8 mouse cellular contexts compared by ENCODE assay signal in the genomic region with DNA sequence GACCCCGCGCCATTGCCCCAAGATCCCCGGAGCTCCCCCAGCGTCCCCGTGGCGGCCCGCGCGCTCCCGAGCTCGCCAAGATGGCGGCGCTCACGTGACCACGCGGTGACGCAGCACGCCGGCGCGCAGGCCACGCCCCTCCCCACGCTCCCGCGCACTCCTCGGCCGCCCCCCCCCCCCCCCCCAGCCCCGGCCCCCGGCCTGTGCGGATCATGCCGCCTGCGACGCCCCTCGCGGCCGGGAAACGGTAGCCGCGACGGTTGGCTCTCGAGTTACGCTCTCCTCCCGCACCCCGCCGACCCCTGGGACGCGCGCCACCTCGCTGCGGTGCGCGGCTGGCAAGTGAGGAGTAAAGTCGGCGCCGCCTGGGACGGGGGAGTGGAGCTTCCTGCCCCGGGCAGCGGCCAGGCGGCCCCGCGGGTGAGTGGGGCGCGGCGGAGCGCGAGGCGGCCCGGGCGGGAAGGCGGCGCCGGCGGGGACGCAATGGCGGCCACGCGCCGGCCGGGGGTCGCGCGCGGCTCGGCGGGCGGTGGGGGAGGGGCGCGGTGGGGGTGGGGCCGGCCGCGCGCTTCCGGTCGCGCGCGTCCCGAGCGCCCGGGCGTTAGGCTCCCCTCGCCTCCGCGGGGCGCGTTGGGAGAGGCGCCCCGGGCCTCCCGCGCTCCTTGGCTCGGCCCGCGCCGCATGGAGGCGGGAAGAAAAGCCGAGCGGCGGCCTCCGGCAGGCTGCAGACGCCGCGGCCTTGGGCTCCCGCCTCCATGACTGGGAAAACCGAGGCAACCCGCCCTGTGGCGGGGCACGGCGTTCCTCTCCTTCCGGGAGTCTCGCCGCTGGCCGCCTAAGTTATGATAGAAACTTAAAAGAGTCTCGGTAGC. TPM values are rescaled to one million over a fixed set of nuclear protein-coding genes. Genes with fewer than 3 reads are reported as not detected.
A peak's percentile ranks its signal among the peaks of the same experiment; 100 is the strongest.
DNase-seq lines count a peak whose midpoint lies in the region; ATAC-seq lines count a peak whose summit lies in the region.

TSS of gene Atf1 (plus strand) at position 157 of the 872 bp plus-strand sequence.

- peak within 1 kb of the TSS; percentile 95 for H3K4me3 ChIP-seq in erythroblast, embryonic 14.5 days (replicated peaks)
- peak within 1 kb of the TSS; percentile 87 for H3K4me3 ChIP-seq in heart, embryonic 12.5 days
- H3K4me3 ChIP-seq in kidney, embryonic 16.5 days (ENCODE audit: low read length) = peak within 1 kb of the TSS; percentile 90
- H3K4me3 ChIP-seq in liver, embryonic 13.5 days (replicated peaks) = peak within 1 kb of the TSS; percentile 87
- H3K4me3 ChIP-seq in stomach, embryonic 14.5 days (ENCODE audit: low read depth, low read length) = peak within 1 kb of the TSS; percentile 79

- peaks cover 48% of the 10 kb centered on the region for H3K36me3 ChIP-seq in erythroblast, embryonic 14.5 days (ENCODE audit: control insufficient read depth)
- peaks cover 20% of the 10 kb centered on the region; the same call in 1 of the 2 replicates for H3K36me3 ChIP-seq in heart, embryonic 12.5 days
- H3K36me3 ChIP-seq in kidney, embryonic 16.5 days (ENCODE audit: insufficient read depth, low read length) = no peaks in the 10 kb centered on the region; the same call in 1 of the 2 replicates
- H3K36me3 ChIP-seq in liver, embryonic 13.5 days = peaks cover 11% of the 10 kb centered on the region
- peaks cover under 1% of the 10 kb centered on the region; the same call in 1 of the 2 replicates for H3K36me3 ChIP-seq in stomach, embryonic 14.5 days (ENCODE audit: control insufficient read depth, insufficient read depth, low read length)

- peak within 1 kb of the TSS; percentile 97 for H3K9ac ChIP-seq in heart, embryonic 12.5 days
- peak within 1 kb of the TSS; percentile 100 for H3K9ac ChIP-seq in kidney, embryonic 16.5 days (replicated peaks; ENCODE audit: low read length)
- peak within 1 kb of the TSS; percentile 95 for H3K9ac ChIP-seq in liver, embryonic 13.5 days
- H3K9ac ChIP-seq in stomach, embryonic 14.5 days (replicated peaks; ENCODE audit: low read depth, low read length) = peak within 1 kb of the TSS; percentile 99

- no peaks in the 10 kb centered on the region for H3K27me3 ChIP-seq in erythroblast, embryonic 14.5 days (ENCODE audit: control insufficient read depth)
- H3K27me3 ChIP-seq in heart, embryonic 12.5 days (replicated peaks) = no peaks in the 10 kb centered on the region
- no peaks in the 10 kb centered on the region for H3K27me3 ChIP-seq in kidney, embryonic 16.5 days (ENCODE audit: insufficient read depth, low read length)
- H3K27me3 ChIP-seq in liver, embryonic 13.5 days = no peaks in the 10 kb centered on the region
- no peaks in the 10 kb centered on the region for H3K27me3 ChIP-seq in stomach, embryonic 14.5 days (ENCODE audit: control insufficient read depth, insufficient read depth, low read length)

- WGBS in heart, embryonic 12.5 days = under 1% methylated on average over 85 of the region's 133 CpGs
- WGBS in kidney, embryonic 16.5 days = under 1% methylated on average over 69 of the region's 133 CpGs
- WGBS in liver, embryonic 13.5 days (ENCODE audit: insufficient replicate concordance) = under 1% methylated on average over 102 of the region's 133 CpGs
- WGBS in stomach, embryonic 14.5 days = under 1% methylated on average over 64 of the region's 133 CpGs

- peak within 1 kb of the TSS; percentile 100 for H3K27ac ChIP-seq in heart, embryonic 12.5 days (ENCODE audit: poor library complexity, severe bottlenecking)
- peak within 1 kb of the TSS; percentile 100 for H3K27ac ChIP-seq in kidney, embryonic 16.5 days (ENCODE audit: low read length)
- peak within 1 kb of the TSS; percentile 98 for H3K27ac ChIP-seq in liver, embryonic 13.5 days
- H3K27ac ChIP-seq in stomach, embryonic 14.5 days (ENCODE audit: low read length) = peak within 1 kb of the TSS; percentile 100

- peaks cover 65% of the 10 kb centered on the region for H3K4me1 ChIP-seq in erythroblast, embryonic 14.5 days (ENCODE audit: control insufficient read depth)
- peaks cover 42% of the 10 kb centered on the region for H3K4me1 ChIP-seq in heart, embryonic 12.5 days (replicated peaks)
- H3K4me1 ChIP-seq in kidney, embryonic 16.5 days (ENCODE audit: insufficient read depth, low read length) = peaks cover 29% of the 10 kb centered on the region
- peaks cover 57% of the 10 kb centered on the region for H3K4me1 ChIP-seq in liver, embryonic 13.5 days (replicated peaks)
- H3K4me1 ChIP-seq in stomach, embryonic 14.5 days (ENCODE audit: control insufficient read depth, insufficient read depth, low read length) = peaks cover 10% of the 10 kb centered on the region; the same call in 1 of the 2 replicates

- peaks cover 4% of the 10 kb centered on the region; the same call in 1 of the 2 replicates for H3K9me3 ChIP-seq in erythroblast, embryonic 14.5 days (ENCODE audit: control insufficient read depth, low read length)
- peaks cover 12% of the 10 kb centered on the region for H3K9me3 ChIP-seq in heart, embryonic 12.5 days (replicated peaks)
- peaks cover 8% of the 10 kb centered on the region for H3K9me3 ChIP-seq in kidney, embryonic 16.5 days (ENCODE audit: low read length)
- H3K9me3 ChIP-seq in liver, embryonic 13.5 days (replicated peaks) = peaks cover 3% of the 10 kb centered on the region; the same call in 1 of the 2 replicates
- H3K9me3 ChIP-seq in stomach, embryonic 14.5 days (ENCODE audit: control insufficient read depth, low read depth, low read length) = peaks cover 5% of the 10 kb centered on the region; the same call in 1 of the 2 replicates

- peak; percentile 74 for DNase-seq in brain, embryonic 18.5 days (ENCODE audit: low read depth, low spot score)
- DNase-seq in liver, embryonic 13.5 days = peak; percentile 83
- DNase-seq in natural killer cell, adult 2 months (ENCODE audit: low spot score in 2 of 2) = peak; percentile 85 to 91

- H3K4me2 ChIP-seq in heart, embryonic 12.5 days = peak within 1 kb of the TSS; percentile 68
- H3K4me2 ChIP-seq in kidney, embryonic 16.5 days (replicated peaks; ENCODE audit: low read depth, low read length) = peak within 1 kb of the TSS; percentile 70
- H3K4me2 ChIP-seq in liver, embryonic 13.5 days = peak within 1 kb of the TSS; percentile 78
- H3K4me2 ChIP-seq in stomach, embryonic 14.5 days (replicated peaks; ENCODE audit: low read depth, low read length) = peak within 1 kb of the TSS; percentile 87

- peak; percentile 75 for ATAC-seq in CD4-positive, CD25-positive, alpha-beta regulatory T cell, adult 4 months
- peak; percentile 89 for ATAC-seq in heart, embryonic 12.5 days (ENCODE audit: insufficient number of reproducible peaks, low FRiP score)
- ATAC-seq in kidney, embryonic 16.5 days (ENCODE audit: low FRiP score, low TSS enrichment) = peak; percentile 91
- ATAC-seq in liver, embryonic 13.5 days (ENCODE audit: low read depth) = peak; percentile 70
- peak; percentile 87 for ATAC-seq in stomach, embryonic 14.5 days (ENCODE audit: insufficient number of reproducible peaks, insufficient read depth, low FRiP score, low read depth)

RNA-seq across cellular contexts. Expression of gene Atf1, which starts in this region (rescaled TPM):
- polyA plus RNA-seq in CD4-positive, CD25-positive, alpha-beta regulatory T cell, adult 4 months (2017; shearing (Covaris generic)) = 10 to 100 TPM; 23.6 to 32.4 TPM
- polyA plus RNA-seq in erythroblast, embryonic 14.5 days (2012) = 6.3 and 6.7 TPM in 2 replicates
- polyA plus RNA-seq in heart, embryonic 12.5 days (2016; fragmentation: Nextera tagmentation; extraction: Ambion mirVana) = 35.8 and 38.1 TPM in 2 replicates
- polyA plus RNA-seq in kidney, embryonic 16.5 days (2015; fragmentation: Nextera tagmentation; extraction: Ambion mirVana) = 44.2 and 46.6 TPM in 2 replicates
- polyA plus RNA-seq in liver, embryonic 13.5 days (2015; fragmentation: Nextera tagmentation; extraction: Ambion mirVana) = 46.5 and 51.3 TPM in 2 replicates
- 52.6 and 53.1 TPM in 2 replicates for polyA plus RNA-seq in stomach, embryonic 14.5 days (2014; fragmentation: Nextera tagmentation; extraction: Ambion mirVana)

Comparison
In these comparisons a context has a peak if more than half of its experiments do, and no peak if none do; other contexts are left out.
1. Peak in every context shown above with its lines: DNase-seq, ATAC-seq, H3K4me3 ChIP-seq and H3K27ac ChIP-seq.